Mouse (Mus musculus): ENCODE results near the gene Nfe2l2. TPM values are rescaled to one million over a fixed set of nuclear protein-coding genes. Genes with fewer than 3 reads are reported as not detected.

Gene Nfe2l2
- 11.9 and 34.2 TPM in 2 replicates for polyA plus RNA-seq (2012; ENCODE audit: insufficient read depth, low replicate concordance)

- TF ChIP-seq GATA1 (IDR thresholded peaks at IDR 0.05; ENCODE audit: borderline replicate concordance, low read length) (no peak), FLI1 (IDR thresholded peaks at IDR 0.05; ENCODE audit: low read length) (no peak)
- H3K4me3 ChIP-seq (replicated peaks), result peak within 1 kb of the TSS; percentile 98
- H3K4me1 ChIP-seq, result peaks cover 58% of the 10 kb centered on the region
- peaks cover 51% of the 10 kb centered on the region for H3K36me3 ChIP-seq (replicated peaks; ENCODE audit: low read length)
- no peaks in the 10 kb centered on the region for H3K27me3 ChIP-seq (replicated peaks)
- H3K9me3 ChIP-seq, result peaks cover 8% of the 10 kb centered on the region
Measured at GRCm38 (mm10) chr2:75704234-75705161, at the start of gene Nfe2l2. Gene Nfe2l2, minus strand, starts transcription at chr2:75704641.

- Histone ChIP-seq H3K4me1 (peaks cover 14% of the 10 kb centered on the region), H3K4me3 (replicated peaks) (no peak overlapping the region), H3K36me3 (replicated peaks; ENCODE audit: low read length) (no peaks in the 10 kb centered on the region), H3K9me3 (peaks cover 7% of the 10 kb centered on the region; the same call in 1 of the 2 replicates), H3K27me3 (replicated peaks) (peaks cover 2% of the 10 kb centered on the region)
- TF ChIP-seq GATA1 (IDR thresholded peaks at IDR 0.05; ENCODE audit: borderline replicate concordance, low read length), result no peak
- no peak for TF ChIP-seq FLI1 (IDR thresholded peaks at IDR 0.05; ENCODE audit: low read length)
Measured at GRCm38 (mm10) chr2:75752306-75753175, 48.1 kb upstream of the Nfe2l2 start.

- H3K4me3 ChIP-seq (replicated peaks), result no peak overlapping the region
- TF ChIP-seq GATA1 (IDR thresholded peaks at IDR 0.05; ENCODE audit: borderline replicate concordance, low read length), result no peak
- H3K4me1 ChIP-seq, result peaks cover 7% of the 10 kb centered on the region
- H3K36me3 ChIP-seq (replicated peaks; ENCODE audit: low read length), result no peaks in the 10 kb centered on the region
- H3K27me3 ChIP-seq (replicated peaks), result peaks cover 2% of the 10 kb centered on the region
- peaks cover 8% of the 10 kb centered on the region; the same call in 1 of the 2 replicates for H3K9me3 ChIP-seq
Measured at GRCm38 (mm10) chr2:75751896-75752295, 47.5 kb upstream of the Nfe2l2 start.

- TF ChIP-seq FLI1 (IDR thresholded peaks at IDR 0.05; ENCODE audit: low read length) (no peak), GATA1 (IDR thresholded peaks at IDR 0.05; ENCODE audit: borderline replicate concordance, low read length) (no peak)
- peaks cover 2% of the 10 kb centered on the region for H3K27me3 ChIP-seq (replicated peaks)
- H3K4me1 ChIP-seq, result peaks cover 13% of the 10 kb centered on the region
- no peak overlapping the region for H3K4me3 ChIP-seq (replicated peaks)
- H3K36me3 ChIP-seq (replicated peaks; ENCODE audit: low read length), result no peaks in the 10 kb centered on the region
- peaks cover 8% of the 10 kb centered on the region; the same call in 1 of the 2 replicates for H3K9me3 ChIP-seq
Measured at GRCm38 (mm10) chr2:75750869-75751268, 46.4 kb upstream of the Nfe2l2 start.

- H3K4me1 ChIP-seq, result peaks cover 13% of the 10 kb centered on the region
- peak overlapping the region; percentile 9 for H3K4me3 ChIP-seq (replicated peaks)
- H3K36me3 ChIP-seq (replicated peaks; ENCODE audit: low read length), result no peaks in the 10 kb centered on the region
- peaks cover 8% of the 10 kb centered on the region; the same call in 1 of the 2 replicates for H3K9me3 ChIP-seq
- TF ChIP-seq GATA1 (IDR thresholded peaks at IDR 0.05; ENCODE audit: borderline replicate concordance, low read length) (no peak), FLI1 (IDR thresholded peaks at IDR 0.05; ENCODE audit: low read length) (no peak)
- peaks cover 2% of the 10 kb centered on the region for H3K27me3 ChIP-seq (replicated peaks)
Measured at GRCm38 (mm10) chr2:75750043-75750718, 45.7 kb upstream of the Nfe2l2 start.

GRCm38 (mm10) chr2:75748841-75749240 lies 44.4 kb upstream of the Nfe2l2 start:
- Histone ChIP-seq H3K4me3 (replicated peaks) (no peak overlapping the region), H3K36me3 (replicated peaks; ENCODE audit: low read length) (no peaks in the 10 kb centered on the region), H3K4me1 (peaks cover 13% of the 10 kb centered on the region), H3K9me3 (peaks cover 11% of the 10 kb centered on the region; the same call in 1 of the 2 replicates), H3K27me3 (replicated peaks) (peaks cover 2% of the 10 kb centered on the region)
- no peak for TF ChIP-seq GATA1 (IDR thresholded peaks at IDR 0.05; ENCODE audit: borderline replicate concordance, low read length)
- no peak for TF ChIP-seq FLI1 (IDR thresholded peaks at IDR 0.05; ENCODE audit: low read length)

GRCm38 (mm10) chr2:75737006-75737503 lies 32.6 kb upstream of the Nfe2l2 start:
- Histone ChIP-seq H3K27me3 (replicated peaks) (peaks cover 4% of the 10 kb centered on the region), H3K4me3 (replicated peaks) (no peak overlapping the region), H3K36me3 (replicated peaks; ENCODE audit: low read length) (no peaks in the 10 kb centered on the region), H3K9me3 (no peaks in the 10 kb centered on the region), H3K4me1 (peaks cover 17% of the 10 kb centered on the region)
- TF ChIP-seq GATA1 (IDR thresholded peaks at IDR 0.05; ENCODE audit: borderline replicate concordance, low read length) (no peak), FLI1 (IDR thresholded peaks at IDR 0.05; ENCODE audit: low read length) (no peak)

GRCm38 (mm10) chr2:75734196-75734865 lies 29.9 kb upstream of the Nfe2l2 start:
- Histone ChIP-seq H3K27me3 (replicated peaks) (peaks cover 4% of the 10 kb centered on the region), H3K4me1 (peaks cover 44% of the 10 kb centered on the region), H3K9me3 (no peaks in the 10 kb centered on the region), H3K4me3 (replicated peaks) (no peak overlapping the region), H3K36me3 (replicated peaks; ENCODE audit: low read length) (no peaks in the 10 kb centered on the region)
- TF ChIP-seq FLI1 (IDR thresholded peaks at IDR 0.05; ENCODE audit: low read length), result no peak
- no peak for TF ChIP-seq GATA1 (IDR thresholded peaks at IDR 0.05; ENCODE audit: borderline replicate concordance, low read length)
